Mouse (Mus musculus): ENCODE measurements around the gene Gstt3. TPM values are rescaled to one million over a fixed set of nuclear protein-coding genes. Genes with fewer than 3 reads are reported as not detected.

Gene Gstt3
- 1 to 10 TPM in 1 of 2 experiments, under 1 TPM in 1; 0.42 to 3.1 TPM for polyA plus RNA-seq (2012; fragmentation: generic; extraction: Trizol)

DNA sequence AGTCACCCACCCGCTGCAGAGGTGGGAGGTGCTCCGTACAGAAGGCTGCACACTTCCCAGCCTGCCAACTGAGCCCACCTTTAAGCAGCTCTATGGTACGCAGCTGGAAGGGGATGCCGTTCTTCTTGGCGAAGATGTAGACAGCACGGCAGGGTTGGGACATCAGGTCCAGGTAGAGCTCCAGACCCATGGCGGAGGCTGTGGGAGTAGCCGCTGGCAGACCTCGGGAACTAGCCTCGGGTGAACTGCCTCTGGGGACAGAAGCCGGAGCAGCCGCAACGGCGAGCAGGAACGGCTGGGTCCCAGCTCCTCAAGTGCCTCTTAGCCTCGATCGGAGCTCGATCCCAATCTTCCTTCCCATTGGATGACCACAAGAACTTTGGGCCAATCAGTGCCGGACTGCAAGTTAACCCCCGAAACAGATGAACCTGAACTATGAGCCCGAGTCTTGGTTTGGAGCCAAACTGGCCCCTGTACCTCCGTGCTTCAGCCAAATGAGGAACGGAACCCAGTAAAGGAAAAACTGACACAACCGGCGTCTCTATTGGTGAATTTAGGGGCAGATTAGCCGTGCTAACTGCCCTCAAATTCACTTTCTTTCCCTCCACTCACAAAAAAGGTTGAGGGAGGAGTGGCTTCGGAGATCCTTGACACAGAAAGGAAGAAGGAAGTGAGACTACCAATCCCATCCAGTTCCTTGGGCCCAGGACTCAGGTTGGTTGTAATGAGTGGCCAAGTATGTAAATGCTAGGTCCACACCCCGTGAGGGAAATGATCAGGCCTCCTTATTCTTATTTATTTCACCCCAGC, at the start of gene Gstt3, which contains the start of gene Gm20441:
Gstt3 (minus strand) TSS at position 646 of the 810 bp plus-strand sequence.
Gm20441 (minus strand) TSS at position 186 of the 810 bp plus-strand sequence.

DNA sequence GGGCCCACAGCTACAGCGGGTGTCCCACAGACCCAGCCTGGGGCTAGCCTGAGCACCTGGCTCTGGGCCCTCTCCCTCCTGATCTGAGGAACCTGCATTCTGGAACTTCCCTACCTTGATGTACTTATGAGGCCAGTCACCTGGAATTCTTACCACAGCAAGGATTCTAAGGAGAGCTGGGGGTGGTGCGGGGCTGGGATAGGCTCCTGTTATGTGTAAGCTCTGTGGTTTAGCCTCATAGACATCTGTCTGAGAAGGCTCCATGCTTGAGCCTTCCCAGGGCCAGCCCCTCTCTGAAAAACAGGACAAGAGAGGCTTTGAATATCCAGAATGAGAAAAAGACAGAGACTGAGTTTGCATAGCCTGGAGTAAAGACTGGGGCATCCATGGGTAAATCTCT, 41.2 kb upstream of the Gstt3 start, which contains the start of gene Gstt4:
Gstt4 (minus strand) TSS at position 101 of the 400 bp plus-strand sequence.

DNA sequence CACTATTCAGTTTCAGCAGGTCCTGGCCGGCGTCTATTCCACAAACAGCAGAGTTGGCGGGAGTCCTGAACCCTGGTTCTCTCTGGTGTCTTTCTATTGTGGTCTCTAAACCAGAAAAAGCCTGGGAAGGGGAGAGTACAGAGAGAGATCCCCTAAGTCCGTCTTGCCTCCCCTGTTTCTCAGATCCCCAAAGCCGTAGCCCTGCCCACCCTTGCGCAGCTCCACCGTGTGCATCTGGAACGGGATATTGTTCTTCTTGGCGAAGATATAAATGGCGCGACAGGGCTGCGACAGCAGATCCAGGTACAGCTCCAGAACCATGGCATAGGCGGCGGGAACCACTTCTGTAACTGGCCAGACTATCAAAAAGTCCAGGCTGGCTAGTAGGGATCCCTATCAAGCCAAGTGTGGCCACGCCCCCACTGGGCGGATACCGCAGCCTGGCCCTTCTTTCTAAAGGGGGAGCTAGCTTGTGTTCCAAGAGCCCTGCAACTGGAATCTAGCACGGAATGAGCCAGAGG, 17.0 kb upstream of the Gstt3 start, which contains the start of gene Gstt1:
Gstt1 (minus strand) TSS at position 409 of the 521 bp plus-strand sequence.

DNA sequence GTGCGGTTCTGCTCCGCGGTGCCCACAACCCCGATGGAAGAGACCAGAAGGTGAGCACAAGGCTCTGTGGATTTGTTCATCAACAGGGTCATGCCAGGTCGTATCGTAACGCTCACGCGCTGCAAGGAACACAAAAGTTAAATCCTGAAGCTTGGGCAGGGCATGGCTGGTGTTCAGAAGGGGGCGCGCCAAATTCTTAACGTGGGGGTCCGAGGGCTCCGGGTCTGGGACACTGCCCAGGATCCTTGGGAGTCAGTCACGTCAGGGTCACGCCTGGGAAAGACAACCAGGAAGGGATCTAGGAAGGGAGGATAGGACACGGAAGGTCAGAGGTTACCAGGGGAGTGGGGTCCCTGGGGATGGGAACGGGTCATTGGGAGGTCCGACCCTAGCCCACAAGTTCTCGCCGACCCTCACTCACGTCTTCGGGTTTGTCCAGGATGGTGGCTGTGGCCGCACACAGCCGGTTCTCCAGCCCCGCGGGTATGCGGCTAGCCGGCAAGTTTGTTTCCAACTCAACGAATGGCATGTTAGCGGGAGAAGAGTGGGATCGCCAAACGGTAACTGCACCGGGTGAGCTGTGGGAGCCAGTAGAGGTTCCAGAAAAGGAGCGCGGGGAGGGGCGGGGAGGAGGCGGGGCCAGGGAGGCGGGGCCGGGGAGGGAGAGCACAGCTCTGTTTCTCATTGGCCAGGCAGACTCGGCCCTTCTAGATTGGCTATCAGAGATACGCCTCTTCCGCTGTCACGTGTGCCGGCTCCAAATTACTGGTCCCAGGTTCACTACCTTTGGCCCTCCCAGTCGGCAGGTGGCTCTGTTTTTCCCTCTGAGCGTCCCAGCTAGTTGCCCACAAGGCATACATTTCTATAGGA, 8.2 kb downstream of the Gstt3 start, which contains the start of gene Ddt:
Ddt (minus strand) TSS at position 620 of the 870 bp plus-strand sequence.

DNA sequence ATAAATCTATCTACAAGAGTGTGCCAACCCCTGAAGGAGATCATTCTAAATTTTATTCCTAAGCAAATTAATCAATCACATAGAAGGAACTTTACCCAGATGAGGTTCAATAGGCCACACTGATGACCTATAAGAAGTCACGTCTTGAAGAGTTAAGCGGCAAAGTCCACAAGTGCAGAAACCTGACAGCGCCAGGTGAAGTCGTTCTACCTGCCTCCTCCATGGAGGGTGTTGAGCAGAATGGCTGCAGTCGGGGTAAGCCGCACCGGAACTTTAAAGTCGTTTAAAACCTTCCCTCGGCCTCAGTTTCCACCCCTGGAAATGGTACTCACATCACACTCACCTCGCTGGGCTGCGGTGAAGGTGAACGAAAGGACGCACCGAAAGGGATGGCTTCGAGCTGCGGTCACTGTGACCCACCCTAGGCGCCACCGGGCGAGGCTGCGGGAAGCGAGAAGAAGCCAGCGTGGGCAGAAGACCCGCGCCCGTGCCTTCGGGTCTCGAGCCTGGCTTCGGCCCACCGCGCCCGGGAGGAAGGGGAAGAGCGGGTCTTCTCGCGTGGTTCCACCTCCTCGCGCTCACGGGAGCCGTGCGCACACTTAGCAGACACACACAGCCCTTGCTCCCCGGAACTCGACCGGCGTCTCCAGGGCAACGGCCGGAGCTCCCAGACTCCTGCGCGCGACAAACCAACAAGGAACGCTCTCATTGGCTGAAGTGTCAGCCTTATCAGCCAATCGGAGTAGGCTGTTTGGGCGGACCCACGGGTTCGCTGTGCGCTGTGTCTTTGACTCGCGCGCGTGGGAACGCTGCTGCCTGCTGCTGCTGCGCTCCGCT, 17.3 kb downstream of the Gstt3 start, which contains the start of gene Cabin1:
Cabin1 (minus strand) TSS at position 660 of the 837 bp plus-strand sequence.

Other genes with a start within 250 kb of the Gstt3 start
- gene Lrrc75b, start 221.1 kb downstream of the Gstt3 start, polyA plus RNA-seq (2012; fragmentation: generic; extraction: Trizol), result 10 to 100 TPM in 1 of 2 experiments, 1 to 10 TPM in 1; 3.5 to 32.0 TPM
- 1 to 10 TPM in 1 of 2 experiments, under 1 TPM in 1; 0.19 to 1.8 TPM for gene Ggt1, start 219.8 kb downstream of the Gstt3 start, polyA plus RNA-seq (2012; fragmentation: generic; extraction: Trizol)
- gene Ggt5, start 192.1 kb downstream of the Gstt3 start, polyA plus RNA-seq (2012; fragmentation: generic; extraction: Trizol), result 1 to 10 TPM in 1 of 2 experiments, under 1 TPM in 1; 0.02 to 2.8 TPM
- gene Susd2, start 137.4 kb downstream of the Gstt3 start, polyA plus RNA-seq (2012; fragmentation: generic; extraction: Trizol), result 1 to 10 TPM in 1 of 2 experiments, under 1 TPM in 1; 0.04 to 8.0 TPM
- 10 to 100 TPM; 10.8 to 44.7 TPM for gene Cabin1, start 17.1 kb downstream of the Gstt3 start, polyA plus RNA-seq (2012; fragmentation: generic; extraction: Trizol)
- 10 to 100 TPM; 42.5 to 79.9 TPM for gene Ddt, start 8.0 kb downstream of the Gstt3 start, polyA plus RNA-seq (2012; fragmentation: generic; extraction: Trizol)
- not detected for gene Gm20441, start 460 bp downstream of the Gstt3 start, polyA plus RNA-seq (2012; fragmentation: generic; extraction: Trizol)
- gene Gstt1, start 17.2 kb upstream of the Gstt3 start, polyA plus RNA-seq (2012; fragmentation: generic; extraction: Trizol), result 10 to 100 TPM in 1 of 2 experiments, 1 to 10 TPM in 1; 6.2 to 43.9 TPM
- gene Gstt4, start 41.1 kb upstream of the Gstt3 start, polyA plus RNA-seq (2012; fragmentation: generic; extraction: Trizol), result not detected
- 1 to 10 TPM in 1 of 2 experiments, under 1 TPM in 1; 0.08 to 1.2 TPM for gene Gstt2, start 56.0 kb upstream of the Gstt3 start, polyA plus RNA-seq (2012; fragmentation: generic; extraction: Trizol)
- 1,000 to 10,000 TPM in 1 of 2 experiments, 100 to 1,000 TPM in 1; 771 to 3,948 TPM for gene Mif, start 78.8 kb upstream of the Gstt3 start, polyA plus RNA-seq (2012; fragmentation: generic; extraction: Trizol)
- under 1 TPM in 1 of 2 experiments, not detected in 1; 0.45 TPM for gene Derl3, start 112.0 kb upstream of the Gstt3 start, polyA plus RNA-seq (2012; fragmentation: generic; extraction: Trizol)
- 100 to 1,000 TPM; 149 to 179 TPM for gene Smarcb1, start 140.2 kb upstream of the Gstt3 start, polyA plus RNA-seq (2012; fragmentation: generic; extraction: Trizol)
- 1 to 10 TPM in 1 of 2 experiments, under 1 TPM in 1; 0.40 to 2.4 TPM for gene Chchd10, start 151.7 kb upstream of the Gstt3 start, polyA plus RNA-seq (2012; fragmentation: generic; extraction: Trizol)
- 10 to 100 TPM; 27.3 to 82.1 TPM for gene Mmp11, start 155.1 kb upstream of the Gstt3 start, polyA plus RNA-seq (2012; fragmentation: generic; extraction: Trizol)
- not detected for gene Gm867, start 159.3 kb upstream of the Gstt3 start, polyA plus RNA-seq (2012; fragmentation: generic; extraction: Trizol)
- not detected for gene Vpreb3, start 161.6 kb upstream of the Gstt3 start, polyA plus RNA-seq (2012; fragmentation: generic; extraction: Trizol)
- gene Gm5134, start 173.1 kb upstream of the Gstt3 start, polyA plus RNA-seq (2012; fragmentation: generic; extraction: Trizol), result not detected

All from C3H10T1/2 (cell line).